9 mouse cellular contexts compared by ENCODE assay signal in genomic region chr11:90663618-90664297, GRCm38 (mm10). TPM values are rescaled to one million over a fixed set of nuclear protein-coding genes. Genes with fewer than 3 reads are reported as not detected.
DNase-seq lines count a peak whose midpoint lies in the region; ATAC-seq lines count a peak whose summit lies in the region.
"Had no signal": no experiment of that assay in that cellular context is flagged by ENCODE, and none has a peak within 500 bp of the region (broad histone marks: within the 10 kb centered on the region; RNA-seq: fewer than 3 reads in every experiment).

No protein-coding gene starts in this region.

- H3K9ac ChIP-seq in heart, embryonic 15.5 days: no peak overlapping the region
- no peak overlapping the region for H3K9ac ChIP-seq in hindbrain, embryonic 16.5 days (ENCODE audit: low read depth, low read length)
- H3K9ac ChIP-seq in midbrain, embryonic 12.5 days (replicated peaks): no peak overlapping the region
- H3K9ac ChIP-seq: neural tube, embryonic 12.5 days had no signal

- no peak; the same call in 1 of the 2 replicates for ATAC-seq in heart, embryonic 15.5 days (replicated peaks; ENCODE audit: insufficient number of reproducible peaks, insufficient read depth, low FRiP score, low read depth)
- 0 out of 2 replicates have a peak, but pooled peaks have one; percentile 10 for ATAC-seq in common myeloid progenitor, adult 5-6 weeks (replicated peaks; ENCODE audit: low read depth, poor library complexity, severe bottlenecking)
- no peak for ATAC-seq in hindbrain, embryonic 16.5 days
- peak; percentile 54 for ATAC-seq in midbrain, embryonic 12.5 days (ENCODE audit: low FRiP score, low read depth)

- intact Hi-C loops in heart, postnatal 36 days (cut with DNase I): no loop called here

- no peaks in the 10 kb centered on the region for H3K9me3 ChIP-seq in heart, embryonic 15.5 days (replicated peaks)
- no peaks in the 10 kb centered on the region for H3K9me3 ChIP-seq in hindbrain, embryonic 16.5 days (ENCODE audit: control insufficient read depth, low read length)
- no peaks in the 10 kb centered on the region for H3K9me3 ChIP-seq in midbrain, embryonic 12.5 days
- H3K9me3 ChIP-seq: neural tube, embryonic 12.5 days had no signal

- peak overlapping the region; percentile 60 for H3K27ac ChIP-seq in heart, embryonic 15.5 days
- 0 out of 2 replicates have a peak overlapping the region, but pooled peaks have one; percentile 31 for H3K27ac ChIP-seq in hindbrain, embryonic 16.5 days (ENCODE audit: low read depth, low read length)
- H3K27ac ChIP-seq in midbrain, embryonic 12.5 days (replicated peaks): peak overlapping the region; percentile 63; the same call in 1 of the 2 replicates
- H3K27ac ChIP-seq: neural tube, embryonic 12.5 days had no signal

- H3K4me1 ChIP-seq in heart, embryonic 15.5 days (replicated peaks): peaks cover 24% of the 10 kb centered on the region
- peaks cover 2% of the 10 kb centered on the region; the same call in 1 of the 2 replicates for H3K4me1 ChIP-seq in hindbrain, embryonic 16.5 days (ENCODE audit: control insufficient read depth, insufficient read depth, low read depth, low read length)
- peaks cover 28% of the 10 kb centered on the region for H3K4me1 ChIP-seq in midbrain, embryonic 12.5 days

- H3K36me3 ChIP-seq in heart, embryonic 15.5 days: peaks cover 3% of the 10 kb centered on the region; the same call in 1 of the 2 replicates
- H3K36me3 ChIP-seq in hindbrain, embryonic 16.5 days (ENCODE audit: control insufficient read depth, insufficient read depth, low read length): no peaks in the 10 kb centered on the region
- 0 out of 2 replicates have a peak, but pooled peaks cover 4% of the 10 kb centered on the region for H3K36me3 ChIP-seq in midbrain, embryonic 12.5 days
- H3K36me3 ChIP-seq: neural tube, embryonic 12.5 days had no signal

- no peaks in the 10 kb centered on the region for H3K27me3 ChIP-seq in heart, embryonic 15.5 days
- H3K27me3 ChIP-seq in hindbrain, embryonic 16.5 days (replicated peaks; ENCODE audit: control insufficient read depth, insufficient read depth, low read length): no peaks in the 10 kb centered on the region
- H3K27me3 ChIP-seq in midbrain, embryonic 12.5 days: no peaks in the 10 kb centered on the region
- H3K27me3 ChIP-seq: neural tube, embryonic 12.5 days had no signal

- DNase-seq in heart, postnatal 36 days: no peak
- DNase-seq in adrenal gland, adult 18-20 months (ENCODE audit: low spot score in 2 of 2): no peak
- no peak for DNase-seq in cerebellum, postnatal 14 days
- no peak for DNase-seq in right cerebral cortex, postnatal 36 days (ENCODE audit: low spot score in 2 of 2)

- H3K4me2 ChIP-seq in heart, embryonic 15.5 days: no peak overlapping the region
- no peak overlapping the region for H3K4me2 ChIP-seq in hindbrain, embryonic 16.5 days (ENCODE audit: low read length)
- no peak overlapping the region for H3K4me2 ChIP-seq in midbrain, embryonic 12.5 days (replicated peaks)

- WGBS in heart, embryonic 15.5 days: 63% methylated on average over 5 of the region's 5 CpGs
- WGBS in hindbrain, embryonic 16.5 days: 26% methylated on average over 5 of the region's 5 CpGs
- 24% methylated on average over 5 of the region's 5 CpGs for WGBS in midbrain, embryonic 12.5 days

- no peak overlapping the region for H3K4me3 ChIP-seq in heart, embryonic 15.5 days
- no peak overlapping the region for H3K4me3 ChIP-seq in hindbrain, embryonic 16.5 days (ENCODE audit: low read length)
- no peak overlapping the region for H3K4me3 ChIP-seq in midbrain, embryonic 12.5 days
- H3K4me3 ChIP-seq: neural tube, embryonic 12.5 days had no signal

RNA-seq across cellular contexts. Expression of gene Tom1l1, which starts 24.4 kb away (rescaled TPM):
- polyA plus RNA-seq in heart, embryonic 15.5 days (2015; fragmentation: Nextera tagmentation; extraction: Ambion mirVana): 26.8 and 28.9 TPM in 2 replicates
- 10 to 100 TPM; 17.6 to 17.7 TPM for total RNA-seq in heart, postnatal 36 days (2021)
- 39.1 and 44.7 TPM in 2 replicates for total RNA-seq in common myeloid progenitor, adult 5-6 weeks (2017)
- 26.1 and 26.5 TPM in 2 replicates for polyA plus RNA-seq in hindbrain, embryonic 16.5 days (2015; fragmentation: Nextera tagmentation; extraction: Ambion mirVana)
- polyA plus RNA-seq in midbrain, embryonic 12.5 days (2016; fragmentation: Nextera tagmentation; extraction: Ambion mirVana): 14.3 and 14.8 TPM in 2 replicates
- total RNA-seq in adrenal gland, adult 18-20 months (2021): 10 to 100 TPM; 24.4 to 52.0 TPM

RNA-seq across cellular contexts. Expression of gene Cox11, which starts 25.8 kb away (rescaled TPM):
- polyA plus RNA-seq in heart, embryonic 15.5 days (2015; fragmentation: Nextera tagmentation; extraction: Ambion mirVana): 36.4 and 37.3 TPM in 2 replicates
- 10 to 100 TPM; 24.2 to 24.3 TPM for total RNA-seq in heart, postnatal 36 days (2021)
- 14.7 and 36.2 TPM in 2 replicates for total RNA-seq in common myeloid progenitor, adult 5-6 weeks (2017)
- 36.9 and 38.8 TPM in 2 replicates for polyA plus RNA-seq in hindbrain, embryonic 16.5 days (2015; fragmentation: Nextera tagmentation; extraction: Ambion mirVana)
- polyA plus RNA-seq in midbrain, embryonic 12.5 days (2016; fragmentation: Nextera tagmentation; extraction: Ambion mirVana): 41.9 and 43.4 TPM in 2 replicates
- total RNA-seq in adrenal gland, adult 18-20 months (2021): 10 to 100 TPM; 16.2 to 19.6 TPM

RNA-seq across cellular contexts. Expression of gene Stxbp4, which starts 25.9 kb away (rescaled TPM):
- 12.3 and 14.0 TPM in 2 replicates for polyA plus RNA-seq in heart, embryonic 15.5 days (2015; fragmentation: Nextera tagmentation; extraction: Ambion mirVana)
- 1 to 10 TPM; 5.0 to 5.3 TPM for total RNA-seq in heart, postnatal 36 days (2021)
- total RNA-seq in common myeloid progenitor, adult 5-6 weeks (2017): 9.0 and 9.1 TPM in 2 replicates
- polyA plus RNA-seq in hindbrain, embryonic 16.5 days (2015; fragmentation: Nextera tagmentation; extraction: Ambion mirVana): 14.4 and 18.6 TPM in 2 replicates
- polyA plus RNA-seq in midbrain, embryonic 12.5 days (2016; fragmentation: Nextera tagmentation; extraction: Ambion mirVana): 43.9 and 45.8 TPM in 2 replicates
- 1 to 10 TPM; 7.3 TPM for total RNA-seq in adrenal gland, adult 18-20 months (2021)

Comparison
In these comparisons a context has a peak if more than half of its experiments do, and no peak if none do; other contexts are left out.
1. ATAC-seq: peak in common myeloid progenitor, adult 5-6 weeks (single experiment) and midbrain, embryonic 12.5 days (single experiment); none in heart, embryonic 15.5 days (single experiment) and hindbrain, embryonic 16.5 days (single experiment).
2. Peak in every context shown above with its lines, with median percentiles within 50 percentile points of each other: H3K27ac ChIP-seq.